Mouse (Mus musculus) layer of hippocampus, postnatal 36 days (tissue): Measurements from ENCODE around the gene Lgmn. TPM values are rescaled to one million over a fixed set of nuclear protein-coding genes. Genes with fewer than 3 reads are reported as not detected.

Experiments
- DNase-seq, 2 experiments: peaks; one replicate each; pipeline ENCODE4 v3.0.0; 2022
- total RNA-seq, 2 experiments: library from RNA; stranded (reverse); gene quantifications; 2 replicates each; pipeline ENCODE4 v1.2.3; 2021

The Lgmn gene
- total RNA-seq = 10 to 100 TPM; 83.0 to 84.8 TPM

DNA sequence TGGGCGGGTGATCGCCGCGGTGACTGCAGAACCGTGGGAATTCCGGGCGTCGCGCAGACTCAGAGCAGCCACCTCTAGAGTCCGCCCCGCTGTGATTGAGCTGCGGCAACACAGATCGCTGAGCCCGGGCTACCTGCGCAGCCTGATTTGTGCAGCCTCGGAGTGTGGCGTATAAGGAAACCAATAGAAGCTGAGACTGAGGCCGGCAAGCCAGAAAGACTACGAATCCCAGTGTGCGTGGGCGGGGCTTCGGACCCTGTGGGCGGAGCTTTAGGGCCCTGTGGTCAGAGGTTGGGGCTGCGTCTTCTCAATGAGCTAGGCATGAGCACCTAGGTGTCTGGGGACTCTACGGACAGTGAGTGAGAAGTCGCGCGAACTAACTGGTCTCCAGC, at the start of gene Lgmn:
Gene Lgmn (minus strand): TSS at position 182 of the 392 bp plus-strand sequence.
- peak; percentile 98 for DNase-seq

DNA sequence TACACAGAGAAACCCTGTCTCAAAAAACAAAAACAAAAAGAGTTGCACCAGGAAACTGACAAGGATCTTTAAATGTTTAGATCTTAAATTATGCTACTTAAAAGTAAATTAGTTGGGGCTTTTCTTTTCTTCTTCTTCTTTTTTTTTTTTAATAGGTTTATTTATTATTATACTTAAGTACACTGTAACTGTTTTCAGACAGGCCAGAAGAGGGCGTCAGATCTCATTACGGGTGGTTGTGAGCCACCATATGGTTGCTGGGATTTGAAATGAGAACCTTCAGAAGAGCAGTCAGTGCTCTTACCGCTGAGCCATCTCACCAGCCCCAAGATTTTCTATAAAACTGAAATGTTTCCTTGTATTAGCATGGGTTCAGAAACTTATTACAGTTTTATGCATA, 45.3 kb upstream of the Lgmn start:
- DNase-seq = no peak

- DNase-seq = no peak
Measured at GRCm38 (mm10) chr12:102480481-102480880, 40.9 kb upstream of the Lgmn start.

GRCm38 (mm10) chr12:102474411-102474810, 34.8 kb upstream of the Lgmn start:
- DNase-seq = no peak

DNA sequence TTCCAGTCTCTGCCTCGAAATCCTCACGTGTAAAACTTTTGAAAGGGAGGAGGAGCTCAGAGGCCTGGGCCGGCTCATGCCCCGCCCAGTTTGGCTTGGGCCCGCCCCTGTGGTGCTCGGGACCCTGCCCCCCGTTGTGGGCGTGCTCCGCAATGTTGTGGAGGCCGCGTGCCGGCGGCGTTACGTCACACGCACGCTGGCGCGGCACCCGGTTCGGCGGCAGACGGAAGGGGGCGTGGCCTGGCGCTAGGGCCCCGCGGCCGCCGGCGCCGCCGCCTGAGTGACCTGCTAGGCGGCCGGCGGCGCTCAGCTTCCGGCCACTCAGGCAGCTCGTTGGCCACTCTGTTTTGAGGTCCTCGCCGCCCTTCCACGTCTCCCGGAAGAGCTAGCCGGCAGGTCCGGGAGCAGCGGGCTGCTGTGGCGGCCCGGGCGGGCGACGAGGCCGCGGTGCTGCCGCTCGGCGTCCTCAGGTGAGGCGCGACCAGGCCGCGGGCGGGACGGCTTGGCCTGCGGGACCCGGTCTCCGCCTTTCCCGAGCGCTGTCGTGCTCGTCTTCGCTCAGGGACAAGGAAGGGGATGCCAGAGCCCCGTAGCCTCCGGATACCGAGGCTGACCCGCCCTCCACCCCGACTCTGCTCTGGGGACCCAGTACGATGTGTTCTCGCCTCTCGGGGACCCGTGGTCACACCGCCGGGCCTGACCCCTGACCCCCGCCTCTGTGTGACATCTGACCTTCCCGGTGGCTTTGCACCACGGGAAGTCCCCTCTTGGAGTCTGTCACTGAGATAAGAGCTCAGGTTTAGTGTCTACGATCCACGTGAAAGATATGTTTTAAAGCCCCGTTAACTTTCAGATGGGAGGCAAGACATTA, 29.5 kb upstream of the Lgmn start, which contains the start of gene Golga5:
Gene Golga5 (plus strand): TSS at position 242 of the 871 bp plus-strand sequence.
- peak; percentile 96 to 97 for DNase-seq

DNA sequence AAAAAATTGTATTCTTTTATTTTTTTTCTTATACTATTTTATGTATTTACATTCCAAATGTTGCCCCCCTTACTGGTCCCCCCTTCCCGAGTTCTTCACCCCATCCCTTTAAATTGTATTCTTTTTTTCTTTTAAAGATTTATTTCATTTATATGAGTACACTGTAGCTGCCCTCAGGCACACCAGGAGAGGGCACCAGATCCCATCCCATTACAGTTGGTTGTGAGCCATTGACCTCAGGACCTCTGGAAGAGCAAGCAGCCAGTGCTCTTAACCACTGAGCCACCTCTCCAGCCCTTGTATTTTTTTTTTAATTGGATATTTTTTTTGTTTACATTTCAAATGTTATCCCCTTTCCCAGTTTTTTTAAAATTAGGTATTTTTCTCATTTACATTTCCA, 28.5 kb upstream of the Lgmn start:
- DNase-seq = no peak

DNA sequence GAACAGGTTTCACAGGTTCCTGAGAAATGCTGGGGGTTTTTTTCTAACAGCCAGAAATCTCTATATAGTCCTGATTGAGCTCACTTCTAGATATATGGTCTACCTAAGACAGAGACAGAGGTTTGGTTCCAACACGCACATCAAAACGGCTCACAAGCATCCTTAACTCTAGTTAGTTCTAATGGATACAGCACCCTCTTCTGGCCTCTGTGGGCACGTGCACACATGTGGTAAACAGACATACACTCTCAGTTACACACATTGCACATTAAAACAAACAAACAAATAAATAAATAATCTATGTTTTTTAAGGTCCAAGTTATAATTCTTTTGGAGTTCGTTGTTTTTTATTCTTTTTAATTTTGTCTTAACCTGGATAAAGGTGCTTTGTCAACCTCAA, 25.0 kb upstream of the Lgmn start:
- DNase-seq = no peak

DNA sequence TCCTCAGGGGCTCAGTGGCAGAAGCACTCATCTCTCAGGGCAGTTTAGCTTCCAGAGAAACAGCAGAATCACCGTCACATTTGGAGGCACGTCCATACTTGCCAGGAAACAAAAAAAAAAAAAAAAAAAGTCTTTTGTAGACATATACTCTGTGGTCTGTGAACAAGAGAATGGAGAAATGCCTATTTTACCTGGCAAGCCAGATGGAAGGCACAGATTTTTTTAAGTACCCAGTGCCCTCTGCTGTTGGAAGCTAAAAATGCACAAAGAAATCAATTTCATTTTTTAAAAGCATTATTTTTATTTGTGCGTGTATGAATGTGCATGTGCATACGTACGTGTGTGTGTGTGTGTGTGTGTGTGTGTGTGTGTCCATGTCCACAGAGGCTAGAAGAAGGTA, 21.6 kb upstream of the Lgmn start:
- DNase-seq = no peak

DNA sequence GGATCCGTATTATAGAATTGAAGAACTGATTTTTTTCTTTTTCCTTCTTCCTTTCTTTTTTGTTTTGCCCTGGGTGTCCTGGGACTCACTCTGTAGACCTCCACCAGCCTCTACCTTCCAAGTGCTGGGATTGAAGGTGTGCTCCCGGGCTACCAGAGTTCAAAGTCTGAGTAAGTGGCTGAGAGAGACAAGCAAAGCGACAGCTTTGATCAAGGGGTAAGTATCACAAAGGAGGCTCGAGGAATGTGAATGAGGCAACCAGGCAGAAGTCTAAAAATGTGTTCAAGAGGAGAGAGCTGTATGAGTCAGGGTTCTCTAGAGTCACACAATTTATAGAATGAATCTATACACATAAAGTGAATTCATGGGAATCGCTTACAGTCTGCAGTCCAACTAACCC, 20.4 kb upstream of the Lgmn start:
- DNase-seq = no peak

- no peak for DNase-seq
Measured at GRCm38 (mm10) chr12:102456467-102457193, 17.0 kb upstream of the Lgmn start.

DNA sequence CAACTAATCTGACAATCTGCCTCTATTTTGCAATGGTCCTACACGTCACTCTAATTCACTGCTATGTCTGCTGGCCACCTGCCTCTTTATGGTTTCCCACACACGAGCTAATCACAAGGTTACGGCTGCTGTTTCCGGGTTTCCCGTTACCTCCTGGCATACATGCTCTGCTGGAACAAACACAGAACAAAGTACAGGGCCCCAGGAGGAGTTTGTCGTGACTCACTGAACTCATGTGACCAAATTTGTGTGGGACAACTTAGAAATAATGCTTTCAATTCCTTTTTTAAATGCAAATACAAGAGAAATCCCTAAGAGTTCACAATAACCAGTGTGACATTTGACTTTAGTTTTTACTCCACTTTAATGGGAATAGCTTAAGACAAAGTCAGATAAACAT, 14.0 kb upstream of the Lgmn start:
- DNase-seq = no peak

GRCm38 (mm10) chr12:102451126-102451851, 11.7 kb upstream of the Lgmn start:
- DNase-seq = no peak

DNA sequence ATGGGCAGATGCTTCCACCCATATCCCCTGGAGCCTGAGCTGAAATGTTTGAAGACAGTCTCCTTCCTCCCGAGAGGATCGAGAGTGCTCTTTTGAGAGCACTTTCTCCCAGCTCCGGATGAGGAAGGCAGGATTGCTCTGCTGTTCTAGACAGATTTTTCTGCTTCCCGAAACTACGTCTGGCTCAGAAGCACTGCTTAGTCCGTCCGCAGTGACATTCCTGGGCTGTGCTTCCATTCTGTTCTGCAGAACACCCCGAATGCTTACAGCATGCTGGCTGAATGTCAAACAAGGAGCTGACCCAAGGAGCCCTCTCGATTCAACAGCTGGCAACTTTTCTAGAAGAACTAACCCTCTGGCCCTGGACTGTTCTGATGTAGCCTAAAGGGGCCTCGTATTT, 10.8 kb upstream of the Lgmn start:
- DNase-seq = no peak

GRCm38 (mm10) chr12:102445436-102445835, 5.8 kb upstream of the Lgmn start:
- DNase-seq = no peak

DNA sequence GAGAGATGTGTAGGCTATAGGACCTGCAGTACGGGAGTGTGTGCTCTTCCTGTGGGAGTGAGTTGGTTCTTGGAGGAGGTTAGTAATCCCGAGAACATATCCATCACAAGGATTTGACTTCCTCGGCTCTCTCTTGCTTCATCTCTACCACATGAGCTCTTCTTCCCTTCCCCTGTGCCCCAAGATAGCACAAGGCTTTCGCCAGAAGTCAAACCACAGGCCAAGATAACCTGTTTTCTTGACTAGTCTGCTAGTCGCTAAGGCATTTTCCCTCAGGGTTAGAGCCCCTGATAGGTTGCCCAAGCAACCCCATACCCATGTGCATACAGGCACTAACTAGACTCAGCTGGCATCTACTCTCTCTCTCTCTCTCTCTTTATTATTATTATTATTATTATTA, 4.1 kb upstream of the Lgmn start:
- DNase-seq = no peak

- DNase-seq = no peak
Measured at GRCm38 (mm10) chr12:102442639-102443038, 3.0 kb upstream of the Lgmn start.

- no peak for DNase-seq
Measured at GRCm38 (mm10) chr12:102441141-102441540, 1.5 kb upstream of the Lgmn start.

DNA sequence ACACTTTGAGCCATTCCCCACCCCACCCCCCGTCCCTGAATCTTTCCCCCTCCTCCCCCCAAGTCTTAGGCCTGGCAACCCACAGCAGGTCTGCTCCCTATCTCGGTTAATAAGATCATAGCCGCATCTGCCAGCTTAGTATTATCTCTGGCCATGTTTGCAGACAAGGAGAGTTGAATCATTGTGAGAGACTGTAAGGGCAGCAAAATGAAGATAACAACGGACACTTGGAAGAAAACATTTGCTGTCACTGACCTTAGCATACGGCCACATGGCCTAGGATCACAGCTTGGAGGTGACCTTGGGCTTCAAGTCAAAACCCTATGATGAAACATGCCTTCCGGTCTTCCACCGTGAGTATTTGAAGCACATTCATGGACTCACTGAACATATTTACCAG, 938 bp upstream of the Lgmn start:
- no peak for DNase-seq

- no peak for DNase-seq
Measured at GRCm38 (mm10) chr12:102438983-102439631, 506 bp downstream of the Lgmn start.

DNA sequence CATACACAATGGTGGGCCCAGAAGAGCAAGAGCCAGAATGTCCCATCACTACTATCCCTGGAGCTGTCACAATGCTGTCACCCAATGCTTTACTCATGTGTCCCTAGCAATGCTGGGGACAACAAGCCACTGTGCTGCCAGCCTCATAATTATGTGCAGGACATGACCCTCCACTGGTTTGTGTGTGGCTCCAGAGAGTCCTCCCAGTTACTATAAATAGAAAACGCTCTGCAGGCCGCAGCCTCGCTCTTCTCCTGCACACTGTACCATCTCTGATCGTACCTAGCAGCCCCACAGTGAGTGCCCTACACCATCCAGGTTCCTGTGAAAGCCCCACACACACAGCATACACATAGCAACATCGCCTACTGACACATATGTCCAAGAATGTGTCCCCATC, 1.7 kb downstream of the Lgmn start:
- DNase-seq = no peak

GRCm38 (mm10) chr12:102436939-102437526, 2.6 kb downstream of the Lgmn start:
- DNase-seq = no peak

DNA sequence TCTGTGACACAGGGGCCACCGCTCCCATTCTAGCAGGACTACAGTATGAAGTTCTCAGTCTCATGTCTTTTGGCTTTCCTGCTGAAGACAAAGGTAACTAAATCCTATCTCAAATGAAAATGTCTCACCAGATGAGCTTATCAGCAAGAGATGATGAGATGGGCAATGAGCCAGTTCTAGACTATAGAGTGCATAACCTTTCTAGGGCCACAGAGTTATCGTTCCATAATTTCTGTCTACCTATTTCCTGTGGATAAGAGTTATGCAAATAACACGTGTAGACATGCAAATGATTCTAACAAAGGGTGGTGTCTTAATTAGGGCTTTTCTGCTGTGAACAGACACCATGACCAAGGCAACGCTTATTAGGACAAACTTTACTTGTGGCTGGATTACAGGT, 5.5 kb downstream of the Lgmn start:
- no peak for DNase-seq
